Mouse (Mus musculus) liver, embryonic 12.5 days (tissue): Measurements from ENCODE around the gene Ndufa9. TPM values are rescaled to one million over a fixed set of nuclear protein-coding genes. Genes with fewer than 3 reads are reported as not detected.
A peak's percentile ranks its signal among the peaks of the same experiment; 100 is the strongest.

Experiments
- ATAC-seq: fragments of 200-750 bp; cut with Nextera tagmentation; 2 replicates; pipeline ENCODE4 v1.8.0; 2017; ENCODE audit warnings: moderate number of reproducible peaks, mild to moderate bottlenecking, moderate library complexity
- H3K27ac ChIP-seq: fragments of 300-500 bp; sonication (generic); 2 replicates; pipeline ENCODE4 v1.5.1; 2016; ENCODE audit warnings: mild to moderate bottlenecking
- H3K27me3 ChIP-seq: fragments of 300-500 bp; sonication (generic); replicated peaks from 2 replicates; pipeline ENCODE4 v1.6.1; 2016; ENCODE audit warnings: mild to moderate bottlenecking, moderate library complexity
- H3K36me3 ChIP-seq: fragments of 300-500 bp; sonication (generic); 2 replicates; pipeline ENCODE4 v1.6.1; 2016; ENCODE audit warnings: mild to moderate bottlenecking, moderate library complexity
- H3K4me1 ChIP-seq: fragments of 300-500 bp; sonication (generic); 2 replicates; pipeline ENCODE4 v1.6.1; 2016
- H3K4me2 ChIP-seq: fragments of 300-500 bp; sonication (generic); 2 replicates; pipeline ENCODE4 v1.6.1; 2016; ENCODE audit warnings: mild to moderate bottlenecking, moderate library complexity
- H3K4me3 ChIP-seq: fragments of 300-500 bp; sonication (generic); 2 replicates; pipeline ENCODE4 v1.5.1; 2016; ENCODE audit warnings: mild to moderate bottlenecking, moderate library complexity
- H3K9ac ChIP-seq: fragments of 300-500 bp; sonication (generic); 2 replicates; pipeline ENCODE4 v1.6.1; 2016; ENCODE audit warnings: mild to moderate bottlenecking, moderate library complexity
- H3K9me3 ChIP-seq: fragments of 300-500 bp; sonication (generic); replicated peaks from 2 replicates; pipeline ENCODE4 v1.6.1; 2016; ENCODE audit warnings: mild to moderate bottlenecking, moderate library complexity
- WGBS: fragments of 180-500 bp; shearing (Covaris S2); methylation state at CpG from one replicate; pipeline ENCODE4 v1.1.7; 2016; ENCODE audit not compliant: insufficient replicate concordance; 5-methylcytosine and 5-hydroxymethylcytosine counted together
- polyA plus RNA-seq: library from polyadenylated mRNA; unstranded; fragments of >200 nt; fragmentation: Nextera tagmentation; extraction: Ambion mirVana; gene quantifications from 2 replicates; pipeline ENCODE4 v1.2.1, GENCODE M21; 2016

Ndufa9 gene
- 168 and 169 TPM in 2 replicates for polyA plus RNA-seq

GRCm38 (mm10) chr6:126848712-126849704 lies at the start of gene Ndufa9:
Gene Ndufa9 (minus strand): TSS chr6:126849136.
- H3K4me3 ChIP-seq: peak within 1 kb of the TSS; percentile 81
- H3K36me3 ChIP-seq: peaks cover 7% of the 10 kb centered on the region
- 6% methylated on average over 46 of the region's 46 CpGs for WGBS
- peak within 1 kb of the TSS; percentile 84 for H3K9ac ChIP-seq
- peaks cover 22% of the 10 kb centered on the region for H3K4me1 ChIP-seq
- H3K9me3 ChIP-seq: no peaks in the 10 kb centered on the region
- ATAC-seq: peak; percentile 85
- peaks cover 18% of the 10 kb centered on the region; the same call in 1 of the 2 replicates for H3K27me3 ChIP-seq
- peak within 1 kb of the TSS; percentile 57 for H3K27ac ChIP-seq
- peak within 1 kb of the TSS; percentile 81 for H3K4me2 ChIP-seq

GRCm38 (mm10) chr6:126877118-126877517 lies 28.2 kb upstream of the Ndufa9 start:
- Histone ChIP-seq H3K4me1 (no peaks in the 10 kb centered on the region), H3K36me3 (no peaks in the 10 kb centered on the region), H3K4me3 (no peak overlapping the region), H3K9me3 (no peaks in the 10 kb centered on the region), H3K27me3 (0 out of 2 replicates have a peak, but pooled peaks cover 5% of the 10 kb centered on the region), H3K27ac (no peak overlapping the region), H3K9ac (no peak overlapping the region), H3K4me2 (no peak overlapping the region)
- WGBS: 31% methylated on average over 8 of the region's 8 CpGs
- no peak for ATAC-seq

DNA sequence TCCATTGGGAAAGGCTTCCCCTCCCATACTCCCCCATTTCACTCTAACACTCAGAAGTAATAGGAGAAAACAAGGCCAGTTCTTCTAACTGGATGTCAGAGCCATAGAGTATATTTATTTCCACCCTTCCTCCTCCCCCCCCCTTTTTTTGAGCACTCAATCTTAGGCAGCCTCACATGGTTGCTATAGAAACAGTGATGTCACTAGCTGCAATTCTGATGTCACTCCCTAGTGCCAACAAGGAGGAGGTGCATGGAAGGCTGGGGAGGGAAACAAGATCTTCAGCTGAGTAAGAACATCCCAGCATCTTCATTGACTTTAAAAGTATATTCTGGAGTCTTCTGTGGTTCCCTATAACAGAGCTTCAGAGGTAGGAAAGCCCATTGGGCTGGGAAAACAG lies 3.9 kb upstream of the Ndufa9 start, which contains the start of gene Akap3:
Gene Akap3, plus strand, starts transcription at position 218 of the 400 bp plus-strand sequence.
- Histone ChIP-seq H3K4me2 (no peak within 1 kb of the TSS), H3K36me3 (no peaks in the 10 kb centered on the region), H3K27me3 (peaks cover 21% of the 10 kb centered on the region; the same call in 1 of the 2 replicates), H3K4me3 (no peak within 1 kb of the TSS), H3K27ac (no peak within 1 kb of the TSS), H3K9ac (no peak within 1 kb of the TSS), H3K9me3 (no peaks in the 10 kb centered on the region), H3K4me1 (peaks cover 11% of the 10 kb centered on the region)
- no peak for ATAC-seq

DNA sequence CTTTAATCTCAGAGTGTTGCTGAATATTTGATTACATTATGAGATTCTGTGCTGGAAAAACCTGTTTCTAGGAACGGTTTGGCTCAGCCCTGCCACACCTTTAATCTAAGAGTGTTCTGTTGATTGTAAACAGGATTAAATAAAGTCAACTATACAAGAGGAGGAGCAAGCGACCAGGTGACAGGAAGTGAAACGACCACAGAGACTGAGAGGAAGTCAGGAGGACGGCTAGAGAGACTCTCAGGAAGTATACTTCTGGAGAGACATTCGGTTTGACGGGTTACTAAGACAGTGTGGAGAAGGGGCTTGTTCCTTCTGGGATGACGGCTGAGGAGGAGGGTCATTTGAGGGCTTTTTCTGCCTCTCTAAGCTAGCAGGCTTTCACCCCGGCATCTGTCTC lies 12.3 kb downstream of the Ndufa9 start:
- H3K27me3 ChIP-seq: no peaks in the 10 kb centered on the region
- no peak overlapping the region for H3K27ac ChIP-seq
- H3K9me3 ChIP-seq: no peaks in the 10 kb centered on the region
- H3K4me1 ChIP-seq: no peaks in the 10 kb centered on the region
- no peak overlapping the region for H3K4me3 ChIP-seq
- no peak overlapping the region for H3K9ac ChIP-seq
- H3K4me2 ChIP-seq: no peak overlapping the region
- ATAC-seq: no peak
- 49% methylated on average over 8 of the region's 8 CpGs for WGBS
- peaks cover 99% of the 10 kb centered on the region for H3K36me3 ChIP-seq

- H3K9me3 ChIP-seq: no peaks in the 10 kb centered on the region
- no peak overlapping the region for H3K27ac ChIP-seq
- no peaks in the 10 kb centered on the region for H3K4me1 ChIP-seq
- H3K4me3 ChIP-seq: no peak overlapping the region
- no peaks in the 10 kb centered on the region for H3K27me3 ChIP-seq
- H3K9ac ChIP-seq: no peak overlapping the region
- 71% methylated on average over 3 of the region's 3 CpGs for WGBS
- ATAC-seq: no peak
- H3K36me3 ChIP-seq: peaks cover 87% of the 10 kb centered on the region
- no peak overlapping the region for H3K4me2 ChIP-seq
Observed at GRCm38 (mm10) chr6:126823087-126823486, 25.8 kb downstream of the Ndufa9 start.

GRCm38 (mm10) chr6:126816338-126816737 lies 32.6 kb downstream of the Ndufa9 start:
- H3K27me3 ChIP-seq: no peaks in the 10 kb centered on the region
- WGBS: 79% methylated on average over 8 of the region's 8 CpGs

DNA sequence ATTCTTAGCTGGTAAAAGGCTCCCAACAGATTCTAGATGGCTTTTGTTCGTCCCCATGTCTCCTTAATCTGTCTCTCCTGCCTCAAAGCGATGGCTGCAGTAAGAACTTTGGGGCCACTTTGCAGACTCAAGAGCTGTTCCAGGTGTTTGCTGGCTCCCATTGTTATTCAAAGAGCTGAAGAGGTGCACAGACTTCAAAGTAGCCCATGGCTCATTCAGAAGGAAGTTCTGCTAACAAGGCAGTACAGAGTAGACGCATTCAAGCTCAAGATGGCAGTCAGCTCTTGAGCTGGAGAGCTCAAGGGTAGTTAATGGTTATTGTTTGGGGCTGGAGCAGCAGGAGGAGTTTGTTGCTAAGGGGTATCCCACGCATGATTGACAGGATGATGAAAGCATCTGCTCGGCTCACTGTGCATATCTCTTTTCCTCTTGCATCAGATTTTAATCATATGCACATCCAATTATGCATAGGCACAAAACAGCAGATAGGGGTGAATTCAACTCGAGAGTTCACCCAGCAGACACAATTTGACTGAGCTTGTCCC lies 33.7 kb downstream of the Ndufa9 start:
- Histone ChIP-seq H3K27me3 (no peaks in the 10 kb centered on the region), H3K36me3 (peaks cover 9% of the 10 kb centered on the region), H3K4me2 (no peak overlapping the region), H3K4me3 (no peak overlapping the region), H3K9me3 (no peaks in the 10 kb centered on the region), H3K27ac (no peak overlapping the region), H3K9ac (no peak overlapping the region), H3K4me1 (no peaks in the 10 kb centered on the region)
- WGBS: 58% methylated on average over 6 of the region's 6 CpGs
- no peak for ATAC-seq

More at GRCm38 (mm10) chr6:126816338-126816737, 32.6 kb downstream of the Ndufa9 start:
- Histone ChIP-seq H3K36me3 (peaks cover 20% of the 10 kb centered on the region), H3K9me3 (no peaks in the 10 kb centered on the region), H3K4me1 (no peaks in the 10 kb centered on the region), H3K9ac (no peak overlapping the region), H3K27ac (no peak overlapping the region), H3K4me3 (no peak overlapping the region), H3K4me2 (no peak overlapping the region)
- ATAC-seq: no peak

DNA sequence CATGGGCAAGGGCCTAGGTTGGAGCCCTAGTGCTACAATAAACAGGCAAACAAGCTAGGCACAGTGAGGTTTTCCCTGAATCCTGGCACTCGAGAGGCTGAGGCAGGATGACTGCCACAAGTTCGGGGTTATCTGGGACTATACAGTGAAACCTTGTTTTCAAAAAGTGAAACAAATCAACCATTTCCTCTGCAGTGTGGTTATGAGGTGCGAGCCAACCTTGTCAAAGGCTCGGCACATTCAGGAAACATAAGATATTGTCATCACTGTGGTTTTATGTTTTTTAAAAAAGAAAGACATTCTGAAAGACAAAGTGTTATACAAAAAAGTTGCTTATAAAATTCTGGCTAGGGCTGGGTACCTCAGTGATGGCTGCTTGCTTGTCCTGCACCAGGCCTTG lies 37.5 kb downstream of the Ndufa9 start:
- 60% methylated on average over 4 of the region's 4 CpGs for WGBS

GRCm38 (mm10) chr6:126808561-126808960 lies 40.4 kb downstream of the Ndufa9 start:
- no peak overlapping the region for H3K4me2 ChIP-seq
- no peak overlapping the region for H3K4me3 ChIP-seq
- H3K27ac ChIP-seq: no peak overlapping the region
- no peaks in the 10 kb centered on the region for H3K9me3 ChIP-seq
- no peaks in the 10 kb centered on the region for H3K4me1 ChIP-seq
- no peaks in the 10 kb centered on the region for H3K36me3 ChIP-seq
- WGBS: 74% methylated on average over 8 of the region's 8 CpGs
- no peak overlapping the region for H3K9ac ChIP-seq
- no peaks in the 10 kb centered on the region for H3K27me3 ChIP-seq
- ATAC-seq: no peak

More for the DNA sequence above, 37.5 kb downstream of the Ndufa9 start:
- Histone ChIP-seq H3K4me1 (no peaks in the 10 kb centered on the region), H3K4me2 (no peak overlapping the region), H3K4me3 (no peak overlapping the region), H3K27ac (no peak overlapping the region), H3K9ac (no peak overlapping the region), H3K36me3 (no peaks in the 10 kb centered on the region), H3K27me3 (no peaks in the 10 kb centered on the region), H3K9me3 (no peaks in the 10 kb centered on the region)
- ATAC-seq: no peak

DNA sequence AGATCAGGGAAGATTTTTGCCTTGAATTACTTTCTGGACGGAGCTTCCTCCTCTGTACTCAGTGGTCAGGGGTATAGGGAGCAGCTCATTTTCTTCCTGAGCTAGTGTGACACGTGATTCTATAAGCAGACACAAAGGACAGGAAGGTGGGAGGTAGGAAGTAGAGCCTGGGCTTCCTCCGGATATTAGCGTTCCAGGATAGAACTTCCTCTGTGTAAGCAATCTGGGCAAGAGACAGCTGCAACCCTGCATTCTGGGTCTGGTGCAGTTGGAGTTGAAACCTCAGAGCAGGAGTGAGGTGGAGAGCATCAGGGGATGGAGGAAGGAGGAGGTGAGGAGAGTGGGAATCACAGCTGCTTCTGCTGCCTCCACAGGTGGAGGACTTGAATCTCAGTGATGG lies 40.8 kb downstream of the Ndufa9 start:
- Histone ChIP-seq H3K4me1 (no peaks in the 10 kb centered on the region), H3K27ac (no peak overlapping the region), H3K9ac (no peak overlapping the region), H3K27me3 (no peaks in the 10 kb centered on the region), H3K4me2 (no peak overlapping the region), H3K9me3 (no peaks in the 10 kb centered on the region), H3K4me3 (no peak overlapping the region), H3K36me3 (no peaks in the 10 kb centered on the region)
- ATAC-seq: no peak
- 29% methylated on average over 4 of the region's 4 CpGs for WGBS

DNA sequence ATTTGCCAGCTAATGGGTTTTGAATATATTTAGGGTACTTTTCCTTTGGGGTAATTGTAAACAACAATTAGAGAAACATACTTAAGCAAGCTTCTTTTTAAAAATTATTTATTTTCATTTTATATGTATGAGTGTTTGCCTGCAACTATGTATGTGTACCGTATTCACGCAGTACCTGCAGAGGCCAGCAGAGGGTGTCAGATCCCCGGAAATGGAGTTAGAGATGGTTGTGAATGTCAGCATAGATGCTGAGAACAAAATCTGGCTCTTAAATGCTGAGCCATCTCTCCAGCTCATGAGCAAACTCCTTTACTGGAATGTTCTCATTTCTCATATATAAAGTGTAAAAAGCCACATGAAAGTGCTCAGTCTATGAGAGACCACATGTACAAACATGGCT lies 42.2 kb downstream of the Ndufa9 start:
- H3K4me1 ChIP-seq: no peaks in the 10 kb centered on the region
- H3K9me3 ChIP-seq: no peaks in the 10 kb centered on the region
- 70% methylated on average over 3 of the region's 3 CpGs for WGBS
- no peaks in the 10 kb centered on the region for H3K36me3 ChIP-seq
- H3K4me3 ChIP-seq: no peak overlapping the region
- H3K27ac ChIP-seq: no peak overlapping the region
- H3K9ac ChIP-seq: no peak overlapping the region
- H3K27me3 ChIP-seq: no peaks in the 10 kb centered on the region
- no peak for ATAC-seq
- H3K4me2 ChIP-seq: no peak overlapping the region

- H3K4me3 ChIP-seq: no peak overlapping the region
- H3K27me3 ChIP-seq: no peaks in the 10 kb centered on the region
- H3K9me3 ChIP-seq: no peaks in the 10 kb centered on the region
- H3K27ac ChIP-seq: no peak overlapping the region
- H3K4me1 ChIP-seq: no peaks in the 10 kb centered on the region
- H3K36me3 ChIP-seq: no peaks in the 10 kb centered on the region
- H3K9ac ChIP-seq: no peak overlapping the region
- H3K4me2 ChIP-seq: no peak overlapping the region
- ATAC-seq: no peak
- 26% methylated on average over 11 of the region's 11 CpGs for WGBS
Observed at GRCm38 (mm10) chr6:126802946-126803345, 46.0 kb downstream of the Ndufa9 start.
